Mouse (Mus musculus): ENCODE measurements at regions not wholly inside any gene's neighbourhood (a gene's known extent, or its start where the extent isn't known, plus 50 kb on each side); places are given as distances from the start of the nearest gene placed in this dataset.

DNA sequence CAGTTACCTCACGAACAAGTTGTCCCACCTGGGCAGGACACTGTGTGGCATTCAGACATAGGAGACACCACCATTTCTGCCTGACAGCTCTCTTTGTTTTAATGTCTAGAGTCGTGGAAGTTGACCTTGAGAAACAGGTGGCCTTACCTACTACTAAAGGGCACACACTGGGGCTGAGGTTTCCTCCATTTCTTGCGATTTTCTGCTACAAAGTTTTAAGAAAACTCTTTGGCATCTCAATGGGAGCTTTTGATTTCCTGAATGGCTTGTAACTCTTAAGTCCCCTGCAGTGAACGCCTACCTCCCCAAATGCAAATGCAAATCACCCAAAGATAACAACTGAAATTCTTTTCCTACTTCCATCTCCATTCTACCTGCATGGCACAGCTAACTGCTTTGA lies 273.4 kb upstream of the Bmp2 start:
- no peak for TF ChIP-seq CTCF (IDR thresholded peaks at IDR 0.05; ENCODE audit: insufficient read depth, low read length)
- TF ChIP-seq POLR2A (IDR thresholded peaks at IDR 0.05; ENCODE audit: borderline replicate concordance, extremely low read depth, low read depth, low read length): no peak
